Mouse (Mus musculus) layer of hippocampus, postnatal 36 days (tissue): Measurements from ENCODE around the gene Ptpn12. TPM values are rescaled to one million over a fixed set of nuclear protein-coding genes. Genes with fewer than 3 reads are reported as not detected.

Source experiments
- DNase-seq, 2 experiments: peaks; one replicate each; pipeline ENCODE4 v3.0.0; 2022
- total RNA-seq, 2 experiments: library from RNA; stranded (reverse); gene quantifications; 2 replicates each; pipeline ENCODE4 v1.2.3; 2021

Gene Ptpn12
- total RNA-seq, 2 experiments from 2014 or later: 41.3 to 45.4 TPM

GRCm38 (mm10) chr5:21030226-21030625 is 25.5 kb downstream of the Ptpn12 start:
- DNase-seq: no peak

- DNase-seq: no peak
Measured at GRCm38 (mm10) chr5:21017075-21017474, 38.6 kb downstream of the Ptpn12 start.

- DNase-seq: no peak
Measured at GRCm38 (mm10) chr5:21010908-21011307, 44.8 kb downstream of the Ptpn12 start.

GRCm38 (mm10) chr5:21002723-21003122 is 53.0 kb downstream of the Ptpn12 start:
- DNase-seq: no peak

GRCm38 (mm10) chr5:21001622-21002315 is 53.9 kb downstream of the Ptpn12 start:
- no peak for DNase-seq

- DNase-seq: no peak
Measured at GRCm38 (mm10) chr5:20998427-20998826, 57.3 kb downstream of the Ptpn12 start.

- DNase-seq: no peak
Measured at GRCm38 (mm10) chr5:20997555-20997954, 58.2 kb downstream of the Ptpn12 start.

GRCm38 (mm10) chr5:20990062-20990809 is 65.5 kb downstream of the Ptpn12 start:
- no peak for DNase-seq

- no peak for DNase-seq
Measured at GRCm38 (mm10) chr5:20986271-20986670, 69.4 kb downstream of the Ptpn12 start.

GRCm38 (mm10) chr5:20983505-20983904 is 72.2 kb downstream of the Ptpn12 start:
- no peak for DNase-seq

GRCm38 (mm10) chr5:20974690-20975089 is 81.0 kb downstream of the Ptpn12 start:
- DNase-seq: no peak

- DNase-seq: no peak
Measured at GRCm38 (mm10) chr5:20973999-20974398, 81.7 kb downstream of the Ptpn12 start.

GRCm38 (mm10) chr5:20973069-20973468 is 82.6 kb downstream of the Ptpn12 start:
- no peak for DNase-seq

GRCm38 (mm10) chr5:20968963-20969362 is 86.7 kb downstream of the Ptpn12 start:
- DNase-seq: peak; percentile 23 to 29

GRCm38 (mm10) chr5:20968493-20968892 is 87.2 kb downstream of the Ptpn12 start:
- no peak for DNase-seq

- DNase-seq: no peak
Measured at GRCm38 (mm10) chr5:20967942-20968341, 87.8 kb downstream of the Ptpn12 start.

GRCm38 (mm10) chr5:20964446-20964845 is 91.3 kb downstream of the Ptpn12 start:
- DNase-seq: no peak

GRCm38 (mm10) chr5:20963295-20963694 is 92.4 kb downstream of the Ptpn12 start:
- DNase-seq: peak; percentile 23 to 32

- no peak for DNase-seq
Measured at GRCm38 (mm10) chr5:20960927-20961326, 94.8 kb downstream of the Ptpn12 start.

- DNase-seq: no peak
Measured at GRCm38 (mm10) chr5:20956298-20956697, 99.4 kb downstream of the Ptpn12 start, which contains the start of gene Rsbn1l. Gene Rsbn1l, minus strand, starts transcription at chr5:20956398.

- DNase-seq: no peak
Measured at GRCm38 (mm10) chr5:20955114-20955835, 100.4 kb downstream of the Ptpn12 start.

- no peak for DNase-seq
Measured at GRCm38 (mm10) chr5:20952337-20952925, 103.3 kb downstream of the Ptpn12 start.
